Mouse (Mus musculus) lung, postnatal 0 days (tissue): ENCODE results near the gene Arpc3.

Experiments used
- CTCF ChIP-seq: IDR thresholded peaks from 2 replicates; pipeline ENCODE4 v1.5.1; 2016; ENCODE audit warnings: antibody characterized with exemption, mild to moderate bottlenecking
- EP300 ChIP-seq: IDR thresholded peaks from 2 replicates; pipeline ENCODE4 v1.6.1; 2016; ENCODE audit warnings: antibody characterized with exemption, mild to moderate bottlenecking, control low read depth

GRCm38 (mm10) chr5:122399871-122400270 lies 8.2 kb downstream of the Arpc3 start:
- no peak for TF ChIP-seq EP300
- TF ChIP-seq CTCF = no peak
